Mouse (Mus musculus) bone marrow macrophage, adult 2 months (primary cell): ENCODE measurements around the gene Fam228b.

ENCODE experiments used
- CTCF ChIP-seq: IDR thresholded peaks from 2 replicates; pipeline ENCODE4 v1.5.1; 2012; ENCODE audit warnings: low read depth, mild to moderate bottlenecking, low read length, moderate library complexity
- POLR2A ChIP-seq: IDR thresholded peaks from 2 replicates; pipeline ENCODE4 v1.6.1; 2012; ENCODE audit warnings: mild to moderate bottlenecking, low read depth, low read length, borderline replicate concordance

GRCm38 (mm10) chr12:4744486-4744885 is 24.6 kb downstream of the Fam228b start:
- TF ChIP-seq CTCF (no peak), POLR2A (no peak)
